Mouse (Mus musculus): Measurements from ENCODE around the gene Dis3l2.

- TF ChIP-seq CTCF (IDR thresholded peaks at IDR 0.05; ENCODE audit: borderline replicate concordance, insufficient read depth, low read depth, low read length) (no peak), POLR2A (IDR thresholded peaks at IDR 0.05; ENCODE audit: borderline replicate concordance, insufficient read depth, low read length) (no peak)
Measured at GRCm38 (mm10) chr1:86969173-86969725, 265.6 kb downstream of the Dis3l2 start.

All from cerebellum, adult 2 months (tissue).